Mouse (Mus musculus) heart, postnatal 0 days (tissue): ENCODE results near the gene Cc2d2b.

Experiments
- CTCF ChIP-seq: IDR thresholded peaks from 2 replicates; pipeline ENCODE4 v1.5.1; 2016; ENCODE audit warnings: antibody characterized with exemption, control low read depth, low read depth
- EP300 ChIP-seq: IDR thresholded peaks from 2 replicates; pipeline ENCODE4 v1.6.1; 2016; ENCODE audit warnings: antibody characterized with exemption, low read depth

- TF ChIP-seq CTCF (no peak), EP300 (no peak)
These were observed 67.2 kb downstream of the Cc2d2b start for GRCm38 (mm10) chr19:40815645-40816183.
